Mouse (Mus musculus) hindbrain, embryonic 14.5 days (tissue): Measurements from ENCODE around the gene Gm428. TPM values are rescaled to one million over a fixed set of nuclear protein-coding genes. Genes with fewer than 3 reads are reported as not detected.
"Not testable (repeated sequence)": the region's sequence is repeated elsewhere in the genome, so short reads cannot be mapped to it uniquely, and the experiment has no call there.

ENCODE experiments used
- ATAC-seq: fragments of 200-750 bp; cut with Nextera tagmentation; 2 replicates; pipeline ENCODE4 v1.8.0; 2017; ENCODE audit warnings: moderate number of reproducible peaks, mild to moderate bottlenecking, moderate TSS enrichment, moderate library complexity; ENCODE audit not compliant: low FRiP score
- DNase-seq: peaks from one replicate; pipeline ENCODE4 v3.0.0-alpha.2; 2015; ENCODE audit warnings: low spot score
- H3K27ac ChIP-seq: fragments of 300-500 bp; sonication (generic); 2 replicates; pipeline ENCODE4 v1.5.1; 2014; ENCODE audit warnings: mild to moderate bottlenecking, moderate library complexity
- H3K27me3 ChIP-seq: fragments of 300-500 bp; sonication (generic); 2 replicates; pipeline ENCODE4 v1.6.1; 2014; ENCODE audit warnings: mild to moderate bottlenecking, low read length, mixed read lengths; ENCODE audit not compliant: control insufficient read depth, insufficient read depth
- H3K36me3 ChIP-seq: fragments of 300-500 bp; sonication (generic); replicated peaks from 2 replicates; pipeline ENCODE4 v1.6.1; 2014; ENCODE audit not compliant: control insufficient read depth, insufficient read depth
- H3K4me1 ChIP-seq: fragments of 300-500 bp; sonication (generic); replicated peaks from 2 replicates; pipeline ENCODE4 v1.6.1; 2014; ENCODE audit warnings: antibody characterized with exemption, low read length, mixed read lengths; ENCODE audit not compliant: control insufficient read depth, insufficient read depth
- H3K4me2 ChIP-seq: fragments of 300-500 bp; sonication (generic); replicated peaks from 2 replicates; pipeline ENCODE4 v1.6.1; 2014; ENCODE audit warnings: mild to moderate bottlenecking, moderate library complexity
- H3K4me3 ChIP-seq: fragments of 300-500 bp; sonication (generic); replicated peaks from 2 replicates; pipeline ENCODE4 v1.5.1; 2014; ENCODE audit warnings: mild to moderate bottlenecking, low read length
- H3K9ac ChIP-seq: fragments of 300-500 bp; sonication (generic); 2 replicates; pipeline ENCODE4 v1.6.1; 2014
- H3K9me3 ChIP-seq: fragments of 300-500 bp; sonication (generic); 2 replicates; pipeline ENCODE4 v1.6.1; 2016; ENCODE audit warnings: low read length; ENCODE audit not compliant: control insufficient read depth
- WGBS: fragments of 180-500 bp; shearing (Covaris S2); extraction: QIAGEN DNeasy Blood & Tissue Kit; methylation state at CpG from one replicate; pipeline ENCODE4 v1.1.7; 2014; 5-methylcytosine and 5-hydroxymethylcytosine counted together
- polyA plus RNA-seq: library from polyadenylated mRNA; unstranded; fragments of >200 nt; fragmentation: Nextera tagmentation; extraction: Ambion mirVana; gene quantifications from 2 replicates; pipeline ENCODE4 v1.2.1, GENCODE M21; 2014

The Gm428 gene
- not detected in 2 replicates for polyA plus RNA-seq

DNA sequence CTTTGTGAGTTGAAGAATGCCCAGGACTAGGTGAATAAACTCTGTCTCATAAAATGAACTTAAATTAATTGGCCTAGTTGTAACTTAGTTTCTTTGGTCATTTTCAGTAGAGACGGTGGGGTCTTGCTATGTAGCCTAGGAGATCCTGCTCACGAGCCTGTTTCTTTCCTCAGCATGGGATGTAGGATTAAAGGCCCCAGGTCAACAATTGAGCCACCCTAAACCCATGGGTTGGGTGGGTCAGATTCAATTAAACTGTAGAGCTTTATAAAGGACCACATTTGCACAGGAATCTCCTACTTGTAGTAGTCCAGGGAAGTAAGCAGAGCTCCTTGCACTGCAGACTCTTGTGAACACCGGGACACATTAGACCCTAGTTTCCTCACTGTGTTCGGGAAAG lies at the start of gene Gm428:
Gene Gm428, plus strand, starts transcription at position 301 of the 400 bp plus-strand sequence.
- H3K4me1 ChIP-seq, DNase-seq, H3K9me3 ChIP-seq, H3K9ac ChIP-seq, H3K4me3 ChIP-seq, H3K4me2 ChIP-seq, ATAC-seq, H3K27me3 ChIP-seq, H3K36me3 ChIP-seq, H3K27ac ChIP-seq: not testable (repeated sequence)
- no CpG with 5 or more reads among the region's 4 CpGs for WGBS

DNA sequence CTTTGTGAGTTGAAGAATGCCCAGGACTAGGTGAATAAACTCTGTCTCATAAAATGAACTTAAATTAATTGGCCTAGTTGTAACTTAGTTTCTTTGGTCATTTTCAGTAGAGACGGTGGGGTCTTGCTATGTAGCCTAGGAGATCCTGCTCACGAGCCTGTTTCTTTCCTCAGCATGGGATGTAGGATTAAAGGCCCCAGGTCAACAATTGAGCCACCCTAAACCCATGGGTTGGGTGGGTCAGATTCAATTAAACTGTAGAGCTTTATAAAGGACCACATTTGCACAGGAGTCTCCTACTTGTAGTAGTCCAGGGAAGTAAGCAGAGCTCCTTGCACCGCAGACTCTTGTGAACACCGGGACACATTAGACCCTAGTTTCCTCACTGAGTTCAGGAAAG lies 45.5 kb upstream of the Gm428 start, which contains the start of gene Gm11236:
Gene Gm11236, plus strand, starts transcription at position 301 of the 400 bp plus-strand sequence.
- not testable (repeated sequence) for ATAC-seq, H3K4me3 ChIP-seq, H3K27me3 ChIP-seq, H3K9ac ChIP-seq, H3K4me1 ChIP-seq, H3K9me3 ChIP-seq, H3K4me2 ChIP-seq, H3K27ac ChIP-seq, H3K36me3 ChIP-seq, DNase-seq
- no CpG with 5 or more reads among the region's 4 CpGs for WGBS

DNA sequence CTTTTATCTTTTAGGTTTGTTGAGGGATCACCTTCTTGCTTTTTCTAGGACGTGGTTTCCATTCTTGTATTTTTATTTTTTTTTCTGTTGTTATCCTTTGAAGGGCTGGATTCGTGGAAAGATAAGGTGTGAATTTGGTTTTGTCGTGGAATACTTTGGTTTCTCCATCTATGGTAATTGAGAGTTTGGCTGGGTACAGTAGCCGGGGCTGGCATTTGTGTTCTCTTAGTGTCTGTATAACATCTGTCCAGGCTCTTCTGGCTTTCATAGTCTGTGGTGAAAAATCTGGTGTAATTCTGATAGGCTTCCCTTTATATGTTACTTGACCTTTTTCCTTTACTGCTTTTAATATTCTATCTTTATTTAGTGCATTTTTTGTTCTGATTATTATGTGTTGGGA lies 21.5 kb upstream of the Gm428 start:
- H3K27ac ChIP-seq, H3K27me3 ChIP-seq, H3K9ac ChIP-seq, H3K36me3 ChIP-seq, H3K4me3 ChIP-seq, H3K4me1 ChIP-seq, ATAC-seq, H3K9me3 ChIP-seq, DNase-seq, H3K4me2 ChIP-seq: not testable (repeated sequence)
- 87% methylated on average over 4 of the region's 4 CpGs for WGBS

GRCm38 (mm10) chr4:73668054-73668453 lies 15.3 kb upstream of the Gm428 start, which contains the start of gene Gm11239:
Gene Gm11239 (plus strand): TSS chr4:73668354.
- H3K27me3 ChIP-seq, H3K9ac ChIP-seq, H3K9me3 ChIP-seq, H3K4me1 ChIP-seq, H3K36me3 ChIP-seq, H3K4me2 ChIP-seq, H3K27ac ChIP-seq, ATAC-seq, H3K4me3 ChIP-seq, DNase-seq: not testable (repeated sequence)
- no CpG with 5 or more reads among the region's 4 CpGs for WGBS

- DNase-seq: no peak
- Histone ChIP-seq H3K4me1 (no peaks in the 10 kb centered on the region), H3K36me3 (no peaks in the 10 kb centered on the region), H3K9ac (no peak overlapping the region), H3K27ac (no peak overlapping the region), H3K9me3 (no peaks in the 10 kb centered on the region), H3K4me3 (no peak overlapping the region), H3K4me2 (no peak overlapping the region), H3K27me3 (no peaks in the 10 kb centered on the region)
- WGBS: 93% methylated on average over 1 of the region's 1 CpGs
- no peak for ATAC-seq
Measured at GRCm38 (mm10) chr4:73718761-73719160, 35.4 kb downstream of the Gm428 start.

DNA sequence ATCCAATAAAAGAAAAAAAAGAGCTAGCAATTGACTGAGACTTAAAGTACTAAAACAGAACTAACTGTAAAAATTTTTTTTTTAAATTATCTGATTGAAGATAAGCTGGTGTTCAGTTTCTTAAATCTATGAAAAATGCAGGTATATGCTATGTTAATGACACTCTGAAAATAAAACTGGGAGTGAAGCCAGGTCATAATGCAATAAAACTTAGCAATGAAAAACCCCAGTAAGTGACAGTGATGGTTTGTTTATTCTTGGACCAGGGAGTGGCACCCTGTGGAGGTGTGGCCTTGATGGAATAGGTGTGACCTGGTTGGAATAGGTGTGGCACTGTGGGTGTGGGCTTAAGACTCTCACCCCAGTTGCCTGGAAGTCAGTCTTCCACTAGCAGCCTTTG lies 36.5 kb downstream of the Gm428 start:
- DNase-seq (no peak), ATAC-seq (no peak)
- no peak overlapping the region for H3K4me3 ChIP-seq
- no peaks in the 10 kb centered on the region for H3K9me3 ChIP-seq
- H3K4me1 ChIP-seq: no peaks in the 10 kb centered on the region
- no peak overlapping the region for H3K9ac ChIP-seq
- no peak overlapping the region for H3K4me2 ChIP-seq
- H3K27me3 ChIP-seq: no peaks in the 10 kb centered on the region
- no peak overlapping the region for H3K27ac ChIP-seq
- no peaks in the 10 kb centered on the region for H3K36me3 ChIP-seq

Other genes with a start within 250 kb of the Gm428 start
- gene Gm11238, start 75.6 kb upstream of the Gm428 start, polyA plus RNA-seq: not detected in 2 replicates
- not detected in 2 replicates for gene Gm11237, start 60.5 kb upstream of the Gm428 start, polyA plus RNA-seq
- gene Gm11236, start 45.4 kb upstream of the Gm428 start, polyA plus RNA-seq: not detected in 2 replicates
- gene Gm11239, start 15.2 kb upstream of the Gm428 start, polyA plus RNA-seq: not detected in 2 replicates
- 0.66 and 0.81 TPM in 2 replicates for gene Rasef, start 107.5 kb downstream of the Gm428 start, polyA plus RNA-seq
- gene Gm11758, start 192.8 kb downstream of the Gm428 start, polyA plus RNA-seq: not detected in 2 replicates
- gene Gm11757, start 207.6 kb downstream of the Gm428 start, polyA plus RNA-seq: not detected in 2 replicates
- gene Gm13871, start 222.4 kb downstream of the Gm428 start, polyA plus RNA-seq: not detected in 2 replicates
- not detected in 2 replicates for gene Gm11756, start 237.2 kb downstream of the Gm428 start, polyA plus RNA-seq